Mouse (Mus musculus): ENCODE measurements at regions not wholly inside any gene's neighbourhood (a gene's known extent, or its start where the extent isn't known, plus 50 kb on each side); places are given as distances from the start of the nearest gene placed in this dataset.
"Not testable (repeated sequence)": the region's sequence is repeated elsewhere in the genome, so short reads cannot be mapped to it uniquely, and the experiment has no call there.

- intact Hi-C loops (cut with DNase I), result no loop called here
- no peak for DNase-seq
Observed at GRCm38 (mm10) chr10:117468381-117468780, 88.6 kb upstream of the Cpsf6 start.

DNA sequence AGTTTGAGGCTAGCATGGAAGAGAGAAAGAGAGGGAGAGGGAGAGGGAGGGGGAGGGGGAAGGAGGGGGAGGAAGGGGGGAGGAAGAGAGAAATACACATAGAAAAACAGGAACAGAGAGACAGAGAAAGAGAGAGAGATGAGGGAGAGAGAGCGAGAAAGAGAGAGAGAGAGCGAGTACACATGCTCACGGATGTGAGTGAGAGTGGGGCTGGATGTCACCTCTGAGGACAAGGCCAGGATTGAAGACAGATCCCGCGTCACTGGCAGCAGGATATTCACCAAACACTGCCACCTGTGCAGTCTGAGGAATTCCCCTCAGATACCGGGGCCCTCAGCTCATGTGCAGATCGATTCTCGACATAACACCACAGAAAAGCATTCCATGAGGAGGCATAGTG is 87.3 kb upstream of the Cpsf6 start:
- intact Hi-C loops (cut with DNase I), result no loop called here

DNA sequence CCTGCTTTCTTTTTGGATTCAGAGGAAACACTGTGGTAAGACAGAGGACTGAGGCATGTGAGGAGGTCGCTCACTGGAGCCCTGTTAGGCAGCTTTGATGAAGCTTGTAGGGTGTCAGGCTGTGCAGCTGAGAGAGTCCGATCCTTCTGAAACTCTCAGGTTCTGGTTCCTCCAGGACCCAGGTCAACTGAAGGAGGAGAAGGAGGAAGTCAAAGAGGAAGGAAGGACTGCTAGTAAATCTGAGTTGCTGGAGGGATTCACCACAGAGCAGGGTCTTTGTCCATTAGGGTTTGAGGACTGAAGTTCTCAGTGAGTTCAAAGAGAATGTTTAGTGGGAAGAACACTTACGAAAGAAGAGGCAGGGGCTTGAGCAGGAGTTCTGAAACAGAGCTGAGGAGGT is 86.6 kb upstream of the Cpsf6 start:
- DNase-seq, result no peak
- intact Hi-C loops (cut with DNase I), result no loop called here

More for the DNA sequence above, 87.3 kb upstream of the Cpsf6 start:
- DNase-seq, result no peak

DNA sequence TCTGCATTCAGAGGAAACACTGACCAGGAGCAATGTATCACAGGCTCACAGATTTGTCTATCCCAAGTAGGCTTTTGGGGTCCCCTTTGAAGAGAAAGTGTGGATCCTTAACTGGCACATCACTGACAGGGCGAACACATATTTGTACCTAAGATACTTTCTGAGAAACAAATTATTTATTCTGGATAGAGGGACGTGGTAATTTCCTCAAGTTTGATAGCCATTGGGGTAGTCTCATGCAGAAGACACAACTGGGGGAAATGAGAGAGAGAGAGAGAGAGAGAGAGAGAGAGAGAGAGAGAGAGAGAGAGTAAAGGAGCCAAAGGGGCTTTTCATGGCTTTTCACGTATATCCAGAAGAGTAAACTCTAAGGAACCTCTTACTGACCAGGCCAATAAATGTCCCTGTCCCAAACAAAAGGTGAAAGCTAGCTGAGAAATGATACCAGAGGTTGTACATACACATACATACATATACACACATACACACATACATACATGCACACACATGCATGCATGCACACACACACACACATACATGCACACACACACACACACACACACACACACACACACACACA is 85.9 kb upstream of the Cpsf6 start:
- intact Hi-C loops (cut with DNase I), result no loop called here
- DNase-seq, result no peak

DNA sequence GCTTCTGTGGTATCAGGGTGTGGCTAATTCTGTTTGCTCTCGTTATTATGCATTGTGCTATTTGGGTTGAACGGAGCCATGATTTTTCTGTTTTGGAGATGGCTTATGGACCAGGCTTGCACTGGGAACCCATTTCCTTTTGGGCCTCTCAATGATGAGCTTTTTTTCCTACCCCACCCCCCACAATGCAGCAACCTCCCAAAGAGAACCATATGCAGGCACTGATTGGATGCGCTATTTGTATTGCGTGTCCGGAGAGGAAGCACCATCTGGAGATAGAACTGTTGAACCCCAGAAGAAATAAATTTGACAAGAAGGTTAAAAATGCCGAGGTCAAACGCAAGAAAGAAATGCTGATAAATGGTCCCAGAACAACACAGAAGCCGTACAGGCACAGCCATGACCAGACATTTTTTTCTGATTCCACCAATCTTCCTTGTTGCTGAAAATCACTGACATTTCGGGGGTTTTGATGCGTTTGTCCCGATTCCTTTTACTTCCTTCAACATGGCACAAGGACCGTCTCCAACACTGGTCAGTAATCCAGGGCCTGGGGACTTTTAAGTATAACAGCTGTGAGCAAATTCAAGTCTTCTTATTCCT is 85.3 kb upstream of the Cpsf6 start:
- DNase-seq, result no peak
- intact Hi-C loops (cut with DNase I), result no loop called here

DNA sequence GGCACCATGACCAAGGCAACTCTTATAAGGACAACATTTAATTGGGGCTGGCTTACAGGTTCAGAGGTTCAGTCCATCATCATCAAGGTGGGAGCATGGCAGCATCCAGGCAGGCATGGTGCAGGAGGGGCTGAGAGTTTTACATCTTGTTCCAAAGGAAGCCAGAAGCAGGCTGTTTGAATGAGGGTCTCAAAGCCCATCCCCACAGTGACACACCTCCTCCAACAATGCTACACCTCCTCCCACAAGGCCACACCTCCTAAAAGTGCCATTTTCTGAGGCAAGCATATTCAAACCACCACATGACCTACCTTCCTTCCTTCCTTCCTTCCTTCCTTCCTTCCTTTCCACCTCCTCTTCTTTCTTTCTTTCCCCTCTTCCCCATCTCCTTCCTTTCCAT is 84.5 kb upstream of the Cpsf6 start:
- DNase-seq; intact Hi-C loops (cut with DNase I): not testable (repeated sequence)

DNA sequence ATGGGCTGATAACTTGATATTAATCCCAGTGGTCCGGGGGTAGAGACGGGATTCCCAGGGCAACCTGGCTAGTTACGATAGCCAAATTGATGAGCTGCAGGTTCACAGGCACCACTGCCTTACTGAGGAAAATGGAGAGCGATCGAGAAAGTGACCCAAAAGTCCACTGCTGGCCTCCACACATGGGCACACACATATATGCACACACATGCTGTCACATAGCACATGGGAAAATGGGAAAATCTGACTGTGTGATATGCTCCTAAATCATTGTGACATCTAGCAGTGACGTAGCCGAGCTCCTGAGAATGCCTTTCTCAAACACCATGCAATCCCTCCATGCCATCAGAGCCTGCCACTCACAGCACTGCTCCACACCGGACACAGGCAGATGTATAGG is 83.8 kb upstream of the Cpsf6 start:
- no peak for DNase-seq
- intact Hi-C loops (cut with DNase I), result no loop called here

DNA sequence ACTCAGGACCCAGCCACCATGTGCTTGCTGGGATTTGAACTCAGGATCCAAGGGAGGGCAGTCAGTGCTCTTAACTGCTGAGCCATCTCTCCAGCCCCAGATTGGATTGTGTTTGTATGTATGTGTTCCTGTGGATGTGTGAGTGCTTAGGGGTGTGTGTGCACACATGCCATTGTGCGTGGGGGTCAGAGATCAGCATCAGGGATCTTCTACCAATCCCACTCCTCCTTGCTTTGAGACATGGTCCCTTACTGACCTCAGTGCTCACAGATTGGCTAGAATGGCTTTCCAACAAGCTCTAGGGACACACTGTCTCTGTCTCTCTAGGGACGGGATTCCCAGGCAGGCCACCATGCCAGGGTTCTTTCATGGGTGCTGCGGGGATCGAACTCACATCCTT is 83.1 kb upstream of the Cpsf6 start:
- intact Hi-C loops (cut with DNase I), result no loop called here
- no peak for DNase-seq

- intact Hi-C loops (cut with DNase I), result no loop called here
- DNase-seq, result no peak
Observed at GRCm38 (mm10) chr10:117461791-117462516, 82.1 kb upstream of the Cpsf6 start.

DNA sequence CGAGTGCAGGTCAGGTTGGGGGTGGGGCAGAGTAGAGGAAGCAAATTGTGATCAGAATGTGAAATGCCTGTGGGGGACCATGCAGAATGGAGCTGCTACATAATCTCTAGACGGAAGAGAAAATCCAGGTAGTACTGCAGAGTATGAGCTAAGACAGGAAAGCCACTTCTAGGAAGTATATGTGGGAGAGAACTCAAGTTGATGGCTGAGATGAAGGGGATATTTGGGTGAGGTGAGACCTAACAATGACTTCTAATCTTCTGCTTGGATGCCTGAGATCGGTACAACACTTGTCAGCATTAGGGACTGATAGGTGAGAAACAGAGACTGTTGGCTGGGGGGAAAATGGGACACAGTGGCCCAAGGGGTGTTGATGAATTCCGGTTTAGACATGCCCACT is 81.4 kb upstream of the Cpsf6 start:
- DNase-seq, result no peak
- intact Hi-C loops (cut with DNase I), result no loop called here

DNA sequence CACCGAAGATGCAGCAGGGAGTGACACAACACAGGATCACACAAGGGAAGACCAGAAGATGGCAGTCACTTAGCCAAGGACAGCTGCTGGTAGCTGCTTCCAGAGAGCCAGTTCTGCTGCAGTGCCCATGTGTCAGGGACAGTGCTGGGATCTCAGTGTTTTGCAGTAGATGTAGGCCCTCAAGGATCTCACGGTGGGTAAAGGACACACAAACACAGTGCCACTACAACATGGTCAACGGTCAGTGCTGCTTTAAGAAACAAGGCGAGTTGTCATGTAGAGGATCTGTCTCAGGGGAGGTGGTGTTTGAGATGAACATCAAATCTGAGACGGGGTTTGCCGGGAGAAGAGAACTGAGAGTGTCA is 80.5 kb upstream of the Cpsf6 start:
- no peak for DNase-seq

DNA sequence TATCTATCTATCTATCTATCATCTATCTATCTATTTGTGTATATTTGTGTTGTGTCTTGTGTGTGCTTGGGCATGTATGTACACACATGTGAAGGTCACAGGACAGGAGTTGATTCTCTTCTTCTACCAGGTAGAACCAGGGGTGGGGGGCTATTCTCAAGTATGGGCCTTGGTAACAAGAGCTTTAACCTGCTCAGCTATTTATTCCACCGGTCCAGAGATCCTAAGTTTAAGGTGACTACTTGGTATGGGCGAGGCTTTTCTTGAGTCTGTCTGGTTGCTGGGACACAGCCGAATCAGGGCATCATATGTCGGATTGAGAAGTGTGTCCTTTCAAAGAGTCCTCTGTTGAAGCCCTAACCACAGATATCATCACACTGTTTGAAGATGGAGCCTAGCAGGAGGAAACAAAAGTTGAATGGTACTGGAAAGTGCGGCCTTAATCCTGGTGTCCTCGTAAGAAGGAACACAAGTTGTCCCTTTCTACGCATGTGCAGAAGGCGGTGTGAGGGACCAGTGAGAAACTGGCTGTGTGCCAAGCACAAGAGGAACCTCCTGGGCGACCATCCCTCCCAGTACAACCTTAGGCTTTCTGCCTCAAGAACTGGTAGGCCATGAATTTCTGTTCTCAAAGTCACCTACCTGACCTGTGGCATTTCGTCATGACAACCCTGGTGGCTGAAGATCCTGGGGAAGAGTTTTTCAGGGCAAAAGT is 80.0 kb upstream of the Cpsf6 start:
- DNase-seq, result no peak
- intact Hi-C loops (cut with DNase I), result no loop called here

More for the DNA sequence above, 80.5 kb upstream of the Cpsf6 start:
- intact Hi-C loops (cut with DNase I), result no loop called here

GRCm38 (mm10) chr10:117459041-117459475 is 79.2 kb upstream of the Cpsf6 start:
- intact Hi-C loops (cut with DNase I), result no loop called here
- DNase-seq, result no peak

DNA sequence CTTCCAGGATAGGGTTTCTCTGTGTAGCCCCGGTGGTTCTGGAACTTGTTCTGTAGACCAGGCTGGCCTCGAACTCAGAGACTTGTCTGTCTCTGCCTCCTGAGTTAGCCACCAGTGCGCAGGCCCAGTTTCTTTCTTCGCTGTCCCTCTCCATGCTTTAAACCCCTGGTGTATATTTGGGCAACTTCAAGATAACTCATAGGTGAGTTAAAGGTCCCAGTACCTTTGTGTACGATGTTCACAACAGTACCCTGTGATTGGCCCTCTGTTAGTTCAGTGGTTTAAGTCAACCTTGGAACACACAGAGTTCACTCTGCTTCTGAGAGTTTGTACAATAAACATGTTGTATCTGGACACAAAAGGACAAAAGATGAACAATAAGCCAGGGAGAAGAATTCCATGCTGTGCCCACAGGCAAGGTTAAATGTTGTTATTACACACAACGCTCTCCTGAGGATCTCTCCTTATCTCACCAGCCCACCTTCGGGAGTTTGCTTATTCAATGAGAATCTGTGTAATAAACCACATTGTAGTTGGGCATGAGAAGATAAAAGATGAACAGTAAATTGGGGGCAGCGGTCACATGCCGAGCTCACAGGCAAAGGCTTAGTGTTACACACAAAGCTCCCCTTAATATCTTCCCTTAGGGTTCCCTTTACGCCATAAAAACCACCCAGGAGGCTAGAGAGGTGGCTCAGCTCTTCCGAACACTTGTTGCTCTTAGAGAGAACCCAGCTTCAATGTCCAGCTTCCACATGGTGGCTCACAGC is 78.6 kb upstream of the Cpsf6 start:
- DNase-seq, result no peak
- intact Hi-C loops (cut with DNase I), result no loop called here

- intact Hi-C loops (cut with DNase I), result no loop called here
- no peak for DNase-seq
Observed at GRCm38 (mm10) chr10:117457701-117457950, 77.8 kb upstream of the Cpsf6 start.

DNA sequence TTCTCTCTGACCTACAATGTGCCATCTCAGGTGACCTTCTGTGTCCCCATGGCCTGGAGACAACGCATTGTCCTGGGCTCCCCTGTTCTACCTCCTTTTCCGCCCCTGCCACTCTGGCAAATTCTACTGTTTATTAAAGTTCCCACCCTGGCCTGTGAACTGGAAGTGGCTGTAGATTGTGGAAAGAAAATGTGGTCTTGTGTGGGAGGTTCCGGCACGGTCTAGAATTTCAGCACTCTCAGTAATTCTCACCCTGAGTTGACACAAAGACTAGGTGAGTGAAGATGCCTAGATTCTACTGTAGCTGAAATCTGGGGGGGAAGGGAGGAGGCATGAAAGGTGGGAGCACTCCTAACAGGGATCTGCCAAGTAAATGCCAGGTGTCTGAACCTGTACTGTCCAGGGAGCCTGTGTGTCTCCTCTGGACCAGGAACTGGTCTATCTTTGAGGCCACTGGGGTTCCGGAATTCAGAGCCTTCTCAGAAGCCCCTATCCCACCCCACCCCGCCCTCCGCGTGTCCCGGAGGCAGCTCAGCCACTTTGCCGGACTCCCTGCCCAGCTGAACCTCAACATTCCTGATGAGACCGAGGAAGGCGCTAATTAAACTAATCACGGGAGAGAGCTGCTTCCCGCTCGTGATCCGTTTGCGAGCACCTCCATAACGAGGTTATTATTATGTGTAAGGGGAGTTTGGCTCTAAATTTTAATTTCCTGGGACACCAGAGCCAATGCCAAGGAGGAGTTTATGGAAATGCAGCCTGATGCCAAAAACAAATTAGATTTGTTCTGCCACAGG is 77.3 kb upstream of the Cpsf6 start:
- intact Hi-C loops (cut with DNase I), result no loop called here
- no peak for DNase-seq

GRCm38 (mm10) chr10:117456427-117456826 is 76.6 kb upstream of the Cpsf6 start:
- DNase-seq, result no peak
- intact Hi-C loops (cut with DNase I), result no loop called here

DNA sequence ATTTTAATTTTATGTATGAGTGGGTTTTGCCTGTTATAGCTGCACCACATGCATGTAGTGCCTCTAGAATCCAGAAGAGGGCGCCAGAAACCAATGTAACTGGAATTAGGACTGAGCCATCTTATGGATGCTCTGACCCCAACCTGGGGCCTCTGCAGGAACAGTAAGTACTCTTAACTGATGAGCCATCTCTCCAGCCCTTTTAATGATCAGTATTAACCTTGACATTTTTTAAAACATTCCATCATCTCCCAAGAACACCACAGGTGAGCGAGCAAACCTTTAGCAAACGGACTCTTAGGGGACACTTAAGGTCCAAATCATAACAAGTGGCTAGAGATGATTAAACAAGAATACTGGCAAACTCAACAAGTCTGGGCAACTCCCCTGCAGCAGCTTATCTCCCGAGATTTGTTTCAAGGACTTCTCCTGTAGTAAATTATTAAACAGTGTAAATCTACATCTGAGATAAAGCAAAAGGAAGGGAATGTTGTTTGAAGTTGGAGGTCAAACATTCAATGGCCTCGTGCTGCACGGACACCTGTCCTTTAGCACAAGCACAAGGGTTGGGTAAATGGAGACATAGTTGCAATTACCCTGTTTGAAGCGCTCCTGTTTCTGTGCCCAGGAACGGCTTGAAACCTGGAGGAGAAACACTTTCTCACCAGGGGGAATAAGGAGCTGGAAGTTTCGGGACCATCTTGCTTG is 75.9 kb upstream of the Cpsf6 start:
- DNase-seq, result peak; percentile 47 to 62
- intact Hi-C loops (cut with DNase I), result loop anchor here (2.0 kb wide), 1 partner anchor 223 kb away; no protein-coding TSS in a partner anchor

DNA sequence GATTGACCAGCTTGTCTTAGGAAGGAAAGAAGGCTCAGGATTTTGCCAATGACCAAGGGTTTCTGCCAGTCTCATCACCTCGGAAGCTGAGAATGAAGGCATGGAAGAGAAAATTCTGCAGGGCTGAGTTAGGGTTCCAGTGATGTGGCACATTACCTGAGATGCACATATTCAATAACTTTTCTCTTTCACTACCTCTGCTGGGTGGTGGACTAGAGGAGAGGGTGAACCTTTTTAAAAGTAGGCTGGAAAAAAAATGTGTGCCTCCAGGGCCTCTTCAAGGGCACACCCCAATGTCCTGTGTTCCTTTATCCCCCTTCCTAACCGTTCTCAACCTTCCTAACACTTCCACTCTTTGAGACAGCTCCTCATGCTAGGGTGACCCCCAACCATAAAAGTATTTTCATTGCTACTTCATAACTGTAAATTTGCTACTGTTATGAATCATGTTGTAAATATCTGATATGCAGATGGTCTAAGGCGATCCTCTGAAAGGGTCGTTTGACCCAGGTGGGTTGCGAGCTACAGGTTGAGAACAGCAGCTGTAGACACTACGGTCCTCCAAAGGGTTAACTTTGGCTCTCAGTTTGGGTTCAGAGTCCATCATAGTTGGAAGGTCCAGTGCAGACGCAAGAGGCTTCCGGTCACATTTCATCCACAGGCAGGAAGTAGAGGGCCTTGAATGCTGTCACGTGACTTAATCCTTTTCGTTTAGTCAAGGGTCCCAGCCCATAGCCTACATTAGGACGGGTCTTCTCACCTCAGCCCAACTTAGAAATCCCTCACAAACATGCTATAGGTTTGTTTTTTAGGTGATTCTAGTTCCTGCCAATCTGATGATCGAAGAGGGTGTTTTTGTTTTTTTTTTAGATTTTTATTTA is 75.1 kb upstream of the Cpsf6 start:
- intact Hi-C loops (cut with DNase I), result loop anchor here (2.0 kb wide), 1 partner anchor 224 kb away; no protein-coding TSS in a partner anchor
- DNase-seq, result no peak

Measured in heart, postnatal 10 days (tissue).